Mouse (Mus musculus): ENCODE measurements at regions not wholly inside any gene's neighbourhood (a gene's known extent, or its start where the extent isn't known, plus 50 kb on each side); places are given as distances from the start of the nearest gene placed in this dataset.

DNA sequence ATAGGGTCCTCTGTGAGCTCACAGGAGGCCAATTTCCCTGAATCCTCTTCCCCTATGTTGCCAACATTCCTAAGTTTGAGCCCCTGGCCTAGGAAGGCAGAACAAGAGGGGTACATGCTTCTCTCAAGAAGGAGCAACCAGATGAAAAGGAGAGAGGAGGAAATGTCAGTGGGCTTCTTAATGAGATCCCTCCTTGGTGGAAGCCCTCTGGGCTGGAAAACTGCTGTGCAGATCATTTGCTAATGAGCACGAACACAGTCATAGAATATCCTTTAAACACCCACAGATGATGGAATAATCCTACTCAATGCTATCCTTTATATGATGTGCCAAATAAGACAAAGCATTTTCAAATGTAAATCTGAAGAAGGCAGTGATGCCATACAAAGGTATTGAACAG, 455.5 kb downstream of the Cdh11 start:
- no peak for ATAC-seq (ENCODE audit: low FRiP score)
- Histone ChIP-seq H3K4me2 (replicated peaks) (no peak overlapping the region), H3K4me3 (replicated peaks; ENCODE audit: low read length) (no peak overlapping the region), H3K9me3 (ENCODE audit: control insufficient read depth, low read length) (no peaks in the 10 kb centered on the region), H3K36me3 (replicated peaks; ENCODE audit: control insufficient read depth, insufficient read depth) (no peaks in the 10 kb centered on the region), H3K4me1 (replicated peaks; ENCODE audit: control insufficient read depth, insufficient read depth, low read length) (no peaks in the 10 kb centered on the region), H3K27ac (no peak overlapping the region), H3K27me3 (ENCODE audit: control insufficient read depth, insufficient read depth, low read length) (no peaks in the 10 kb centered on the region), H3K9ac (no peak overlapping the region)
- DNase-seq (ENCODE audit: low spot score), result no peak
- WGBS, result 54% methylated on average over 1 of the region's 1 CpGs
